Mouse (Mus musculus): ENCODE measurements around the gene Tpi1. TPM values are rescaled to one million over a fixed set of nuclear protein-coding genes. Genes with fewer than 3 reads are reported as not detected.
A peak's percentile ranks its signal among the peaks of the same experiment; 100 is the strongest.
"Not testable (repeated sequence)": the region's sequence is repeated elsewhere in the genome, so short reads cannot be mapped to it uniquely, and the experiment has no call there.

Gene Tpi1
- total RNA-seq, 4 experiments from 2014 or later, result 2,418 to 2,798 (median 2,572) TPM

DNA sequence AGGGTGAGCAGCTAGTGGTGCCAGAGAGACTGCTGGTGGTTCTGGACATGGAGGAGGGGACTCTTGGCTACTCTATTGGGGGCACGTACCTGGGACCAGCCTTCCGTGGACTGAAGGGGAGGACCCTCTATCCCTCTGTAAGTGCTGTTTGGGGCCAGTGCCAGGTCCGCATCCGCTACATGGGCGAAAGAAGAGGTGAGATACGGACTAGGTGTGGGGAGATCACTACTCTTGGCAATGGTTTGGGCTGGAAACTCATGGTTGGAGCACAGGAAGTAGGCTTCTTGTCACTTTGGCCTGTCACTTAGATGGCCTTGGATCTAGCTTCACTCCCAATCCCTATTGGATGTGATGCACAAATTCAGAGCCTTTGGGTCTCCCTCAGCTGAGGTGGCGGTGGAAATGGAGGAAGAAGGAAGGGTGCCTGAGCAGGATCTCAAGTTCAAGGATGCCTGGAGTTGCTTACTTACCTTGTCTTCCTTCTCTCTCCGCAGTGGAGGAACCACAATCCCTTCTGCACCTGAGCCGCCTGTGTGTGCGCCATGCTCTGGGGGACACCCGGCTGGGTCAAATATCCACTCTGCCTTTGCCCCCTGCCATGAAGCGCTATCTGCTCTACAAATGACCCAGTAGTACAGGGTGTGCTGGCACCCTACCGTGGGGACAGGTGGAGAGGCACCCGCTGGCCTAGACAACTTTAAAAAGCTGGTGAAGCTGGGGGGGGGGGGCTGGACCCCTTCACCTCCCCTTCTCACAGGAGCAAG, 4.1 kb downstream of the Tpi1 start:
- peak in 1 of 2 experiments; percentile 40 for DNase-seq (ENCODE audit: low spot score in 2 of 2)

DNA sequence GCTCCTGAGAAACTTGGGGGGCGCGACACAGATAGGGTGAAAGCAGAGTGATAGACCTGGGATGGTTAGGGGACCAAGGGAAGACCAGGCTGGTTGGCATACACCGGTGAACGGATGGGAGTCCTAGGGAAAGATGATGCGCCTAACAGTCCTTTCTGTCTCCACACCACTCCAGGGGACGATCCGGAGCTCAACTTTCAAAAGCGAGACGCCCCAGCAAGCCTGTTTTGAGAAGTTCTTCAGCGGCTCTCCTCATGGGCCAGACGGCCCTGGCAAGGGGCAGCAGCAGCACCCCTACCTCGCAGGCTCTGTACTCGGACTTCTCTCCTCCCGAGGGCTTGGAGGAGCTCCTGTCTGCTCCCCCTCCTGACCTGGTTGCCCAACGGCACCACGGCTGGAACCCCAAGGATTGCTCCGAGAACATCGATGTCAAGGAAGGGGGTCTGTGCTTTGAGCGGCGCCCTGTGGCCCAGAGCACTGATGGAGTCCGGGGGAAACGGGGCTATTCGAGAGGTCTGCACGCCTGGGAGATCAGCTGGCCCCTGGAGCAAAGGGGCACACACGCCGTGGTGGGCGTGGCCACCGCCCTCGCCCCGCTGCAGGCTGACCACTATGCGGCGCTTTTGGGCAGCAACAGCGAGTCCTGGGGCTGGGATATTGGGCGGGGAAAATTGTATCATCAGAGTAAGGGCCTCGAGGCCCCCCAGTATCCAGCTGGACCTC, 4.9 kb downstream of the Tpi1 start:
- DNase-seq (ENCODE audit: low spot score in 2 of 2), result peak; percentile 81 to 85

DNA sequence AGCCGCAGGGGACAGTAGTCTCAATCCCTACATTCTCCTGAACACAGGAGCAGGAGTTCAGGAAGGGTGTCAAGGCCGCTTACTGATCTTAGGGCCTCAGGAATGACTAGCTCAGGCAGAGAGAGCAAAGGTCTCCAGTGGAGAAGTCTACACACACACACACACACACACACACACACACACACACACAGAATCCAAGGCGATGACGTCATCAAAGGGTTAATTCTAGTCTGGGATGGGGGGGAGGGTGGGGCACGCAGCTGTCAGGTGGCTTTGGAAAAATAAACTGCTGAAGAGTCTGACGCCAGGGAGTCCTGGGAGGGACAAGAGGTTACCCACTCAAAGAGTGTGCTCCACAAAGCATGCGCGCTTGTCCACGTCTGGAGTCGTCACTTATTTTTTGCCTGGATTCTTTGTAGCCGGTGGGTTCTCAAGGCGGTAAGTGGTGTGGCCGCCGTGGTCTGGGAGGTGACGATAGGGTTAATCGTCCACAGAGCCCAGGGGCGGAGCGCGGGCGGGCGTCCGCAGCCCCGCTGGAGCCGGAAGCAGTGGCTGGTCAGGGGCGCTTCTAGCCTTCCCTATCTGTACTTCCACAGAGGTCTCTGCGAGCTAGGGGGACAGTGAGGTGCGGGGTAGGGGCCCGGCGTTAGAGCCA, 5.6 kb downstream of the Tpi1 start, which contains the start of gene Spsb2:
TSS of gene Spsb2 (plus strand) at position 304 of the 655 bp plus-strand sequence.
- peak; percentile 59 to 69 for DNase-seq (ENCODE audit: low spot score in 2 of 2)

DNA sequence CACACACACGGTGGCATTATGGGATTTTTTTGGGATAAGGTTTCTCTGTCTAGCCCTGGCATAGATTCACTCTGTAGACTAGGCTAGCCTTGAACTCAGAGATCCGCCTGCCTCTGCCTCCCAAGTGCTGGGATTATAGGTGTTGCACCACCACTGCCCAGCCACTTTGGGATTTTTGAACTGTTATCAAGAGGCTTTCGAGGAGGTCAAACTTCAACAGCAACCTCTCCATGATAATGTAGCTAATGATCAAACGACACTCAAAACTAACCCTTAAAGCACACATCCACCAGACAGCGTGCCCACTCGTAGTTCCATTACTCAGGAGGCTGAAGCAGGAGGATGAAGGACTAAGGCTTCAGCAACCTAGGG, 6.1 kb downstream of the Tpi1 start:
- no peak for DNase-seq (ENCODE audit: low spot score in 2 of 2)

DNA sequence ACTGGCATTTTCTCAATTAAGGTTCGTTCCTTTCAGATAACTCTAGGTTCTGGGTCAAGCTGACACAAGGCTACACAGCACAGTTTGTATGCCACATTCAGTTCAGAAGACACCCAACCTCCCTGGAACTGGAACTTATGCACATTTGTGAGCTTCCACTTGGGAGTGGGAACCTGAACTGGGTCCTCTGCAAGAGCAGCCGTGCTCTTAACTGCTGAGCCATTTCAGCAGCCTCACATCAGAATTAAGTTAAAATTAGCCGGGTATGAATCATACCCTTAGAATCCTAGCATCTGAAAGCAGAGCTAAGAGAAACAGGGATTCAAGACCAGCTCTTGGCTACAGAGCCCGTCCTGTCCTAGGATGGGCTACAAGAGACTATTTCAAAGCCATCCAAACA, 6.7 kb downstream of the Tpi1 start:
- no peak for DNase-seq (ENCODE audit: low spot score in 2 of 2)

DNA sequence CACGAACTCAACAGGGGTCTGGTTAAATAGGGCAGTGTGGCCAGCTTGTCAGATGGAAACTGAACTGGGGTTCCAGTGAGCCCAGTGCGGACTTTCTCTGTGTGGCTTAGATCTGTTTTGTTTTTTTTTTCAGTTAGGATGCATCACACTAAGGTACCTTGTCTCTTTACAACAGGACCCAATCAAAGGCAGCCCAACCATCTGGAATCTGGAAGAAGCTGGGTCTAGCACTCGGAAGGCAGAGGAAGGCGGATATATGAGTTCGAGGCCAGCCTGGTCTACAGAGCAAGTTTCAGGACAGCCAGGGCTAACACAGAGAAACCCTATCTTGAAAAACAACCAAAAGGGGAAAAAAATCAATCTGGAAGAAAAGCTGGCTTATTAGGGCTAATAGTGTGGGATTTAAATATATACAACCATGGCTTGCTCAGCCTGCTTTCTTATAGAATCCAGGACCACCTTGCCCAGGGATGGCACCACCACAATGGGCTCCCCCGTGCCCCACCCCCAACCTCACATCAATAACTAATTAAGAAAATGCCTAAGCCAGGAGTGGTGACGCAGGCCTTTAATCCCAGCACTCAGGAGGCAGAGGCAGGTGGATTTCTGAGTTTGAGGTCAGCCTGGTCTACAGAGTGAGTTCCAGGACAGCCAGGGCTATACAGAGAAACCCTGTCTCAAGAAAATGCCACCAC, 7.5 kb downstream of the Tpi1 start:
- DNase-seq (ENCODE audit: low spot score in 2 of 2), result no peak

DNA sequence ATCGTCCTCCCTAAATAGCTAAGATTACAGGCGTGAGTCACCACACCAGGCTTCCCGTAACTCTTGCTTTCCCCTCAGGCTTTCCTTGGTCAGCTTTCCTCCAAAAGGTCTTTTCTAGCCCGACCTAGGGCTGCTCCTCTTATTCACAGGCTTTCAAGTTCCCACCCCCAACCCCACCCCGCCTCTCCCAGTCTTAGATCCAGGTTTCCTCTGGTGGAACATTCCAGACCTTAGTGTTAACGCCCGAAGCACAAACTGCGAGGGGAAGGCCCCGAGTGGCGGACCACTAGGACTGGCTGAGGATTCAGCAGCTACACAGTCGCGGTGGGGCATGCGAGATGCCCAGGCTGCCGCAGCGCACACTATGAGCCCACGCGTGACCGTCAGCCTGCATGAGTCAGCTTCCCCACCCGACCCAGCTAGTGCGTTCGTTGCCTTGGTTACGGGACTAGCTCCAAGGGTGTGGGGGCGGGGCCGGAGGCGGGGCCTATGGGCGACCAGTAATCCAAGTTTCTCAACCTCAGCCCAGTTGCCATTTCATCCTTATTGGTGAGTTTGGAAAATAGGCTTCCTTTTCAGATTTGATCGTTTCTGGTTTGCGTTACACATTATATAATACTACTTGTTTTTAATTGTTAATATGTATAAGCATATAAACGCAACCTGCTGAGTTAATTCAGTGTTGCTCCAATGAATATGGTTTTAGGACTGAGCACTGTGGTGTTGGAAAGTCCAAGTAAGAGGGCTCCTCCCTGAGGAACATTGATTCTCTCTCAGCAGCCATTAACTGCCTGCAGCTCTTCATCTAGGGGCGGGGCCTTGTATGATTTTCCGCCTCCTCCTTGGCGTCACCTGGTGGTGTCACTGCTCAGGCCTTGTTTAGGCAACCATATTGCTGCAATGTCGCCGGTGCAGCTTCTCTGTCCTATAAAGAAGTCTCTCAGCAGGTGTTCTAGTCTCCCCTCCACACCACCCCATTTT, 8.5 kb downstream of the Tpi1 start:
- DNase-seq (ENCODE audit: low spot score in 2 of 2), result peak; percentile 91 to 92

DNA sequence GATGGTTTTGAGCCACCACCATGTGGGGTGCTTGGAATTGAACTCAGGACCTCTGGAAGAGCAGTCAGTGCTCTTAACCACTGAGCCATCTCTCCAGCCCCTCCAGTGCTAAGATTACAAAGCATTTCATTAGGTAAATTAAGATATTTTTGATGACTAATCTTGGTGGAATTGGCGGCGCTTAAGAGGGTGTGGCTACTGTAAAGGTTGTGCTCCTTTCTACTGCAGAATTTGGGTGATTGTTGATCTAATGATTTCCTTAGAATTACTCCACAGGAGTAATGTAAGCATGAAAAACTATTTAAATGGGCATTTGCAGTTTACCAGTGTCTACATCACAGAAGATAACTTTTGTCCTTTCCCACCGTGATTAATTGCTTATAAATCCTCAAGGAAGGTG, 9.8 kb downstream of the Tpi1 start:
- no peak for DNase-seq (ENCODE audit: low spot score in 2 of 2)

DNA sequence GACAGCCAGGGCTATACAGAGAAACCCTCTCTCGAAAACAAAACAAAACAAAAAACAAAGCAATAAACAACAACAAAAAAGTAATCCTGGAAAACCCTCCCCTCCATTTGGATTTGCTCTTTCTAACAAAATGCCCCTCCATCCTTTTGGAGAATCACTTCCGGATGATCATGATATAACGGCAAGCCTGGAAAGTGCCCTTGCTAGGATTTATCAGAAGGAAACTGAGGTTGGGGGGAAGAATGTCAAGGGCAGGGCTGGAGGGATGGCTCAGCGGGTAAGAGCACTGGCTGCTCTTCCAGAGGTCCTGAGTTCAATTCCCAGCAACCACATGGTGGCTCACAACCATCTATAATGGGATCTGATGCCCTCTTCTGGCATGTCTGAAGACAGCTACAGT, 10.4 kb downstream of the Tpi1 start:
- DNase-seq (ENCODE audit: low spot score in 2 of 2), result not testable (repeated sequence)

DNA sequence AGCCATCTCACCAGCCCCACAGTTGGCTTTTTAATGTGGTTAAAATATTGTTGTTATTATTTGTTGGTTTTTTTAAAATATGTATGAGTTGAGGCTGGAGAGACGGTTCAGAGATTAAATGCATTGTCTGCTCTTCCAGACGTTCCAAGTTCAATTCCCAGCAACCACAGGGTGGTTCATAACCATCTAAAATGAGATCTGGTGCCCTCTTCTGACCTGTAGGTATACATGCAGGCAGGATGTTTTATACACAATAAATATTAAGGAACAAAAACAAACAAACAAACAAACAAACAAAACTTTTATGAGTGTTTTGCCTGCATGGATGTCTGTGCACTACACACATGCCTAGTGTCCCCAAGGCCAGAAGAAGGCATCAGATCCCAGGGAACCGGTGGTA, 11.0 kb downstream of the Tpi1 start:
- DNase-seq (ENCODE audit: low spot score in 2 of 2), result no peak

DNA sequence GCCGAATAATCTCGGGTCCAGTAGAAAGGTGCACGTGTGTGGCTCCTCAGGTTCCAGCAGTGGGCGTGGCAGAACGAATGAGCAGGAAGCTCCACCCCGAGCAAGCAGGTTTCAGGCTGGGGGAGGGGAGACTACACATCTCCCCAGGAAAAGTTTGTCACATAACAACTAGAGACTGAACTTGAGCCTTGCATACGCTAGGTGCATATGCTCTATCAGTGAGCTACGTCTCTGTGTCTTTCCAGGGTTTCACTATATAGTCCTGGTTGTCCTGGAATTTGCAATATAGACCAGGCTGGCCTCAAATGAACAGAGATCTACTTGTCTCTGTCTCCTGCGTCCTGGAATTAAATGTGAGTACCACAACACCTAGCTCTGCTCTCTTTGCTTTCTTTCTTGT, 11.7 kb downstream of the Tpi1 start:
- not testable (repeated sequence) for DNase-seq (ENCODE audit: low spot score in 2 of 2)

DNA sequence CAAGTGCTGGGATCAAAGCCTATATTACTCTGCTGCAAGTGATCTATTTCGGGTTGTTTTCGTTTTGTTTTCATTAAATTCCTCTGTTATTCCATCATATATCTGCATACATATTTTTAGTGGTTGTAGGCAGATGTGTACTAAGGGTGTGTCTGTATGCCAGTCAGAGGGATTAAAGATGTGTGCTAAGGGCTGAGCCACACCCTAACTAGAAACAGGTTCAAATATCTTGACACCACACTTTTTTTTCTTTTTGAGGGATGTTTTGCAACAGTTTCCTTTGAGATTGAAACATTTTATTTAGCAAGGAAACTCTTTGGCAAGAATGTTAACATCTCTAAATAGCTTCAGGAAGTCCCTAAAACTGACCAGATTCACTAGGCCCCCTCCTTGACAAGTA, 17.9 kb downstream of the Tpi1 start:
- no peak for DNase-seq (ENCODE audit: low spot score in 2 of 2)

DNA sequence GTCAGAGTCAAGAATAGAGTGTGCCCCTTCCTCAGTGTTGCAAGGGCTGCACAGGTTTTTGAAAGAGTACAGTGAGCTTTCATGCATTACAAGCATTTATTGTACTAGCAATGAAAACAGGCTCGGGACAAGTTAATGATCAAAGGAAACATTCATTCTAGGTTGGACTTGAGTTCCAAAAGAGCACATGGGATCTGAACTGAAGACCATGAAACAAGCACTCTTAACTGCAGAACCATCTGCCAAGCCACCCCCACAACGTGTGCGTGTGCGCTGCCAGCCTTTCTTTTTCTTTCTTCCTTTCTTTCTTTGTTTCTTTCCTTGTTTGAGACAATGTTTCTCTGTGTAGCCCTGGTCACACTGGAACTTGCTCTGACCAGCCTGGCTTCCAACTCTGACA, 18.3 kb downstream of the Tpi1 start:
- no peak for DNase-seq (ENCODE audit: low spot score in 2 of 2)

DNA sequence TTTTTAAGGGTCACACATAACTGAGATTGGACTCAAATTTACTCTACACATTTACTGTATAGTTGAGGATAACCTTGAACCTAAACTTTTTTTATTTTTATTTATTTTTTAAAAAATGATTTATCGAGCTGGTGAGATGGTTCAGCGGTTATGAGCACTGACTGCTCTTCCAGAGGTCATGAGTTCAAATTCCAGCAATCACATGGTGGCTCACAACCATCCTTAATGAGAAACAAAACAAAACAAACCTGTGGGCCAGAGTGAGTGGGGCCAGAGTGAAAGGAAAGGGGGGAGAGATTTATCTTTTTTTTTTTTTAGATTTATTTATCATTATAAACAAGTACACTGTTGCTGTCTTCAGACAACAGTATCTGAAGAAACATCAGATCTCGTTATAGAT, 22.2 kb downstream of the Tpi1 start:
- no peak for DNase-seq (ENCODE audit: low spot score in 2 of 2)

DNA sequence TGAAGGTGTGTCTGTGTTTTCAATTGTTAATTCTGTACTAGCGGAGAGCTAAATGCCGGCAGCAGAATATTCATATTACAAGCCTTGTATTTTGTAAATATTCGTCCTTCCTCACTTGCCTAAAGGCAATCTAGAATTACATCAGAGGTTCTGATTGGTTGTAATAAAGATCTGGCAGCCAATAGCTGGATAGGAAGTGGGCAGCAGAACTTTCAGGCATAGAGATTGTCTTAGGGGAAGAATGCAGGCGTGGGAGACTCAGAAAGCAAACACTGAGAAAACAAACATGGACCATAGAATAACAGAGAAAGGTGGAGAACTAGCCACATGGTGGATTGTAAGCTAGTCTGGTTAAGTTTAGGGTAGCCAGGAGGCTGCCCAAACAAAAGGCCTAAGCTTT, 24.0 kb downstream of the Tpi1 start:
- DNase-seq (ENCODE audit: low spot score in 2 of 2), result no peak

DNA sequence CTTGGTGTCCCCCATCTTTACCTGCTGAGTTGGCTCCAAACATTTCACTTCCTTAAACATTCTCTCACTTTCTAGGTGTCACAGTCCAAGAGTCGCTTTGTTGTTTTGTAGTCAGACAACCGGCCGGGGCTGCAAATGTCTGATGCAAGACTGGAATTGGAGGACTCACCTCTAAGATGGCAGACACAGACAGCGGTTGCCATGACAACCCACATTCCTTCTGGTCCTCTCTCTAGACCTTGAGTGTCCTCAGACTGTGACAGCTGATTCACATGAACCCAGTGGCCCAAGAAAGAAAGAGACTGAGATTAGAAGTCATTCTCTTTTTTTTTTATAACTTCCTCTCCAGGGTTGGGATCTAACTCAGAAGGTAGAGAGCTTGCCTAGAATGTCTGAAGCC, 24.6 kb downstream of the Tpi1 start:
- DNase-seq (ENCODE audit: low spot score in 2 of 2), result no peak

DNA sequence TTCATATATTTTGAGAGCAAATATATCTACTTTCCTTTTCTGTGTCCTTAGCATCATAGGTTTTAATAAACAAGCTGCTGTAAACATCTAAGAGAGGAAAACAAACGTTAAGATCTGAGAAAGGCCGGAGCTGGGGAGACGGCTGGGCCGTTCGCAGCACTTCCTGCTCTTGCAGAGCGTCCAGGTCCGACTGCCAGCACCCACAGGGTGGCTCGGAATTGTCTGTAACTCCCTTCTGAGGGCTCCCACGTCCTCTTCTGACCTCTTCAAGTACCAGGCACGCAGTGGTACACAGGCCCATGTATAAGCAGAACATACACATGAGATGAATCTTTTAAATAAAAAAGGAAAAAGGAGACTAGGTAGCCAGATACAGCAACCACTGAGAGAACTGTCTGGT, 26.4 kb downstream of the Tpi1 start:
- no peak for DNase-seq (ENCODE audit: low spot score in 2 of 2)

DNA sequence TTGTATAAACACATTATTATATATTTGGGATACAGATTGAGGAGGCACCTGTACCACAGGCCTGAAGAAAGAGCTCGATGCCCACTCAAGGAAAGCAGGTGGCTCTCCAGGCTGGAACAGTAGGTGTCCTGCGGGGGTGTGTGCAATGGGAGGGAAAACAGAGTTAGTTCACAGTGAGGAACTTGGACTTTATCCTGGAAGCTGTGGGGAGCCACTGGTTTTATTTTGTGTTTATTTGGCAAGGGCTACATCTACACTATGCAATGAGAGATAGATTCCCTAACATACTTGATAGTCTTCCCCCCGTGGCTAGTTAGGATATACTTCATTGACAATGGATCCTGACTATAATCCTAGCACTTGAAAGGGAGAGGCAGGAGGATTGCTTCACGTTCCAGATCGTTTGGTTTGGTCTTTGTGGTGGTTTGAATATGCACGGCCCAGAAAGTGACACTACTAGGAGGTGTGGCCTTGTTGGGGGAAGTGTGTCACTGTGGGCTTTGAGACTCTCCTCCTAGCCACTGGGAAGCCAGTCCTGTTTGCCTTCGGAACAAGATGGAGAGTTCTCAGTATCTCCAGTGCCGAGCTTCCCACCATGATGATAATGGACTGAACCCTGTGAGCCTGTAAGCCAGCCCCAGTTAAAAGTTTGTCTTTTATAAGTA, 27.2 kb downstream of the Tpi1 start:
- DNase-seq (ENCODE audit: low spot score in 2 of 2), result no peak

DNA sequence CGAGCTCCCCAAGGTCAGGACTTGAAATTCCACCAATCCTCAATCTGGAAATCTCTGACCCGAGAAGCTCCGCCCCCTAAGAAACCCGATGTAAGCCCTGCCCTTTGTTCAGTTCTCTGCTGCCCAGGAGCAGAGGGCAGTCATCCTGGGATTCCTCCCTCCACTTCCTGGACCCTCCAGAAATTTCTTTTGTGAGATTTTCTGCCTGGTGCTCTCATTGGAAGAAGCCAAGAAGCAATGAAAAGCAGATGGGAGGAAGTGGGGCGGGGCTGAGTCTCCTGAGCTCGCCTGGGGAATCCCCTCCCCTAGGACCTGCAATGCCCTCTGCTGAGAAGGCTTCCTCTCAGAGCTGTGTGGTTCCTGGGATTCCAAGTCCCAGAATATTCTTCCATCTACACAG, 31.7 kb downstream of the Tpi1 start:
- no peak for DNase-seq (ENCODE audit: low spot score in 2 of 2)

DNA sequence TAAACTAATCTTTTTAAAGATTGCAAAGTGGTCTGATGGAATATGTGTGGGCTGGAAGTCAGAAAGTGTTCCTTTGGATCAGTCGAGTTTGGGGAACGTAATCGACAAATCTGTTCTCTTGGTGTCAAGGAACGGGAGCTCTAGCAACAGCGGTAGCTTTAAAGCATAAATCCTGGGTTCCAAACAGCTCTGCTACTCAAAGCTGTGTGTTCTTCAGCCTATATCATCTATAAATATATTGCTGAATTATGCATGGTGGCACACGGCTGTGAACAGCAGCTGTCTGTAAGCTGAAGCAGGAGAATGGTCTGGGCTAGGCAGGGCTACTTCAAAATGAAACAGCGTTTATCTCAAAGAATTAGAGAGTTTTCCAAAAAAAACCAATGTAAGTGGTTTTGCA, 33.2 kb downstream of the Tpi1 start:
- no peak for DNase-seq (ENCODE audit: low spot score in 2 of 2)
